Mouse (Mus musculus): Measurements from ENCODE around the gene Hif1an.

Gene Hif1an

GRCm38 (mm10) chr19:44562652-44563206 lies at the start of gene Hif1an:
Gene Hif1an (plus strand): TSS chr19:44562850.
- in situ Hi-C loops (cut with MboI; ENCODE audit: unreplicated experiment in 2 of 2): no loop called here

GRCm38 (mm10) chr19:44513054-44513833 lies 49.4 kb upstream of the Hif1an start:
- in situ Hi-C loops (cut with MboI; ENCODE audit: unreplicated experiment in 2 of 2): no loop called here

- in situ Hi-C loops (cut with MboI; ENCODE audit: unreplicated experiment in 2 of 2): no loop called here
These were observed 48.6 kb upstream of the Hif1an start for GRCm38 (mm10) chr19:44513921-44514482.

GRCm38 (mm10) chr19:44514521-44515451 lies 47.9 kb upstream of the Hif1an start:
- in situ Hi-C loops (cut with MboI; ENCODE audit: unreplicated experiment in 2 of 2): no loop called here

GRCm38 (mm10) chr19:44515769-44516168 lies 46.9 kb upstream of the Hif1an start:
- in situ Hi-C loops (cut with MboI; ENCODE audit: unreplicated experiment in 2 of 2): no loop called here

GRCm38 (mm10) chr19:44517996-44518768 lies 44.5 kb upstream of the Hif1an start:
- in situ Hi-C loops (cut with MboI; ENCODE audit: unreplicated experiment in 2 of 2): no loop called here

- in situ Hi-C loops (cut with MboI; ENCODE audit: unreplicated experiment in 2 of 2): no loop called here
These were observed 43.5 kb upstream of the Hif1an start for GRCm38 (mm10) chr19:44519152-44519551.

- in situ Hi-C loops (cut with MboI; ENCODE audit: unreplicated experiment in 2 of 2): no loop called here
These were observed 37.0 kb upstream of the Hif1an start for GRCm38 (mm10) chr19:44525551-44526205.

- in situ Hi-C loops (cut with MboI; ENCODE audit: unreplicated experiment in 2 of 2): no loop called here
These were observed 32.6 kb upstream of the Hif1an start for GRCm38 (mm10) chr19:44530018-44530417.

GRCm38 (mm10) chr19:44535376-44535775 lies 27.3 kb upstream of the Hif1an start:
- in situ Hi-C loops (cut with MboI; ENCODE audit: unreplicated experiment in 2 of 2): no loop called here

- in situ Hi-C loops (cut with MboI; ENCODE audit: unreplicated experiment in 2 of 2): no loop called here
These were observed 25.2 kb upstream of the Hif1an start for GRCm38 (mm10) chr19:44537416-44537815.

GRCm38 (mm10) chr19:44542694-44543178 lies 19.9 kb upstream of the Hif1an start:
- in situ Hi-C loops (cut with MboI; ENCODE audit: unreplicated experiment in 2 of 2): loop anchor here (5.0 to 10.0 kb wide), 2 partner anchors 68 to 180 kb away; no protein-coding TSS in a partner anchor

- in situ Hi-C loops (cut with MboI; ENCODE audit: unreplicated experiment in 2 of 2): loop anchor here (5.0 to 10.0 kb wide), 2 partner anchors 70 to 182 kb away; no protein-coding TSS in a partner anchor
These were observed 18.3 kb upstream of the Hif1an start for GRCm38 (mm10) chr19:44544372-44544771.

GRCm38 (mm10) chr19:44544775-44545174 lies 17.9 kb upstream of the Hif1an start:
- in situ Hi-C loops (cut with MboI; ENCODE audit: unreplicated experiment in 2 of 2): loop anchor here (5.0 to 10.0 kb wide), 2 partner anchors 70 to 182 kb away; no protein-coding TSS in a partner anchor

GRCm38 (mm10) chr19:44545321-44546041 lies 17.2 kb upstream of the Hif1an start, which contains the start of gene Sec31b:
Gene Sec31b (minus strand): TSS chr19:44545864.
- in situ Hi-C loops (cut with MboI; ENCODE audit: unreplicated experiment in 2 of 2): loop anchor here in 1 of 2 experiments (5.0 to 10.0 kb wide), 2 partner anchors 71 to 183 kb away; no protein-coding TSS in a partner anchor

- in situ Hi-C loops (cut with MboI; ENCODE audit: unreplicated experiment in 2 of 2): no loop called here
These were observed 9.9 kb upstream of the Hif1an start, which contains the start of gene Gm20538 for GRCm38 (mm10) chr19:44552731-44553130. Gene Gm20538 (minus strand): TSS chr19:44552831.

- in situ Hi-C loops (cut with MboI; ENCODE audit: unreplicated experiment in 2 of 2): no loop called here
These were observed 9.4 kb upstream of the Hif1an start for GRCm38 (mm10) chr19:44553286-44553685.

- in situ Hi-C loops (cut with MboI; ENCODE audit: unreplicated experiment in 2 of 2): no loop called here
These were observed 8.2 kb upstream of the Hif1an start for GRCm38 (mm10) chr19:44554490-44554860.
